Comparison of ENCODE assay signal across 18 mouse cellular contexts in genomic region chr2:151910498-151910897, GRCm38 (mm10). TPM values are rescaled to one million over a fixed set of nuclear protein-coding genes. Genes with fewer than 3 reads are reported as not detected.
A peak's percentile ranks its signal among the peaks of the same experiment; 100 is the strongest.
DNase-seq lines count a peak whose midpoint lies in the region; ATAC-seq lines count a peak whose summit lies in the region.
"Had no signal": no experiment of that assay in that cellular context is flagged by ENCODE, and none has a peak within 500 bp of the region (broad histone marks: within the 10 kb centered on the region; RNA-seq: fewer than 3 reads in every experiment).

No protein-coding gene starts in this region.

- H3K27me3 ChIP-seq in heart, embryonic 10.5 days (ENCODE audit: insufficient read depth, poor library complexity, severe bottlenecking): peaks cover 5% of the 10 kb centered on the region; the same call in 1 of the 2 replicates
- H3K27me3 ChIP-seq in midbrain, embryonic 10.5 days (ENCODE audit: low read depth, poor library complexity, severe bottlenecking): no peaks in the 10 kb centered on the region
- no peaks in the 10 kb centered on the region for H3K27me3 ChIP-seq in midbrain, embryonic 14.5 days (ENCODE audit: control insufficient read depth, insufficient read depth, low read length)
- no peaks in the 10 kb centered on the region for H3K27me3 ChIP-seq in embryonic facial prominence, embryonic 15.5 days
- no peaks in the 10 kb centered on the region for H3K27me3 ChIP-seq in stomach, embryonic 16.5 days (ENCODE audit: control insufficient read depth, insufficient read depth, low read length)
- H3K27me3 ChIP-seq: midbrain, embryonic 15.5 days had no signal

- no peak overlapping the region for H3K4me2 ChIP-seq in midbrain, embryonic 14.5 days (ENCODE audit: low read length)
- H3K4me2 ChIP-seq in embryonic facial prominence, embryonic 15.5 days (replicated peaks): no peak overlapping the region
- no peak overlapping the region for H3K4me2 ChIP-seq in stomach, embryonic 16.5 days (ENCODE audit: low read depth, low read length)
- H3K4me2 ChIP-seq: midbrain, embryonic 15.5 days had no signal

- peak overlapping the region; percentile 79 for H3K27ac ChIP-seq in heart, embryonic 10.5 days
- peak overlapping the region; percentile 4; the same call in 1 of the 2 replicates for H3K27ac ChIP-seq in midbrain, embryonic 10.5 days (replicated peaks)
- no peak overlapping the region for H3K27ac ChIP-seq in midbrain, embryonic 14.5 days (replicated peaks; ENCODE audit: low read depth, low read length)
- H3K27ac ChIP-seq in embryonic facial prominence, embryonic 15.5 days (replicated peaks): peak overlapping the region; percentile 44
- H3K27ac ChIP-seq in stomach, embryonic 16.5 days (ENCODE audit: low read length): peak overlapping the region; percentile 8; the same call in 1 of the 2 replicates
- H3K27ac ChIP-seq: layer of hippocampus, adult 2 months; left cerebral cortex, adult 2 months; liver, embryonic 14.5 days; midbrain, embryonic 15.5 days had no signal

- DNase-seq in heart, embryonic 10.5 days (ENCODE audit: low spot score): no peak
- no peak for DNase-seq in heart, postnatal 4 days
- no peak for DNase-seq in midbrain, embryonic 10.5 days (ENCODE audit: low spot score)
- DNase-seq in midbrain, embryonic 14.5 days: no peak
- DNase-seq in MN1 (ENCODE audit: low spot score): no peak
- DNase-seq: cerebellum, adult 11-12 months; lung, postnatal 4 days; spleen, adult 18-20 months; thymus, adult 2 months had no signal

- H3K9me3 ChIP-seq in heart, embryonic 10.5 days: no peaks in the 10 kb centered on the region
- no peaks in the 10 kb centered on the region for H3K9me3 ChIP-seq in midbrain, embryonic 10.5 days (replicated peaks)
- no peaks in the 10 kb centered on the region for H3K9me3 ChIP-seq in midbrain, embryonic 14.5 days (ENCODE audit: control insufficient read depth, low read length)
- no peaks in the 10 kb centered on the region for H3K9me3 ChIP-seq in embryonic facial prominence, embryonic 15.5 days (replicated peaks)
- H3K9me3 ChIP-seq in stomach, embryonic 16.5 days (replicated peaks; ENCODE audit: control insufficient read depth, low read length): no peaks in the 10 kb centered on the region
- H3K9me3 ChIP-seq: midbrain, embryonic 15.5 days had no signal

- no peak overlapping the region for H3K4me3 ChIP-seq in heart, embryonic 10.5 days
- no peak overlapping the region for H3K4me3 ChIP-seq in midbrain, embryonic 10.5 days
- no peak overlapping the region for H3K4me3 ChIP-seq in midbrain, embryonic 14.5 days (replicated peaks; ENCODE audit: low read depth, low read length)
- no peak overlapping the region for H3K4me3 ChIP-seq in embryonic facial prominence, embryonic 15.5 days (replicated peaks)
- H3K4me3 ChIP-seq in stomach, embryonic 16.5 days (replicated peaks; ENCODE audit: low read length): no peak overlapping the region
- H3K4me3 ChIP-seq: erythroblast, embryonic 14.5 days; layer of hippocampus, adult 2 months; left cerebral cortex, adult 2 months; midbrain, embryonic 15.5 days had no signal

- ATAC-seq in midbrain, embryonic 14.5 days (ENCODE audit: low FRiP score, low TSS enrichment): no peak
- ATAC-seq in embryonic facial prominence, embryonic 15.5 days (ENCODE audit: insufficient number of reproducible peaks, low FRiP score, low TSS enrichment, low read depth): 0 out of 2 replicates have a peak, but pooled peaks have one; percentile 25
- ATAC-seq in stomach, embryonic 16.5 days (ENCODE audit: insufficient read depth, low FRiP score): no peak; the same call in 1 of the 2 replicates
- ATAC-seq: CD4-positive, CD25-positive, alpha-beta regulatory T cell, adult 4 months; inflammation-experienced regulatory T-cells, adult 6 months; midbrain, embryonic 15.5 days had no signal

- WGBS in heart, embryonic 10.5 days: 43% methylated on average over 5 of the region's 5 CpGs
- 48% methylated on average over 5 of the region's 5 CpGs for WGBS in midbrain, embryonic 10.5 days
- 65% methylated on average over 5 of the region's 5 CpGs for WGBS in midbrain, embryonic 14.5 days
- WGBS in embryonic facial prominence, embryonic 15.5 days: 16% methylated on average over 5 of the region's 5 CpGs
- 45% methylated on average over 5 of the region's 5 CpGs for WGBS in stomach, embryonic 16.5 days

- peaks cover 16% of the 10 kb centered on the region for H3K4me1 ChIP-seq in heart, embryonic 10.5 days
- H3K4me1 ChIP-seq in midbrain, embryonic 10.5 days: peaks cover 14% of the 10 kb centered on the region
- no peaks in the 10 kb centered on the region for H3K4me1 ChIP-seq in midbrain, embryonic 14.5 days (ENCODE audit: control insufficient read depth, insufficient read depth, low read length)
- H3K4me1 ChIP-seq in embryonic facial prominence, embryonic 15.5 days: peaks cover 14% of the 10 kb centered on the region
- H3K4me1 ChIP-seq in stomach, embryonic 16.5 days (ENCODE audit: control insufficient read depth, insufficient read depth, low read length): peaks cover 5% of the 10 kb centered on the region
- H3K4me1 ChIP-seq: midbrain, embryonic 15.5 days had no signal

- no peak overlapping the region for H3K9ac ChIP-seq in midbrain, embryonic 14.5 days (replicated peaks; ENCODE audit: low read length)
- no peak overlapping the region for H3K9ac ChIP-seq in embryonic facial prominence, embryonic 15.5 days
- 0 out of 2 replicates have a peak overlapping the region, but pooled peaks have one; percentile 2 for H3K9ac ChIP-seq in stomach, embryonic 16.5 days (ENCODE audit: low read length)
- H3K9ac ChIP-seq: liver, embryonic 14.5 days; midbrain, embryonic 15.5 days had no signal

- no peaks in the 10 kb centered on the region for H3K36me3 ChIP-seq in heart, embryonic 10.5 days
- no peaks in the 10 kb centered on the region for H3K36me3 ChIP-seq in midbrain, embryonic 10.5 days
- no peaks in the 10 kb centered on the region for H3K36me3 ChIP-seq in midbrain, embryonic 14.5 days (ENCODE audit: control insufficient read depth, insufficient read depth, low read length)
- H3K36me3 ChIP-seq in embryonic facial prominence, embryonic 15.5 days: no peaks in the 10 kb centered on the region
- H3K36me3 ChIP-seq in stomach, embryonic 16.5 days (ENCODE audit: control insufficient read depth, insufficient read depth, low read length): no peaks in the 10 kb centered on the region
- H3K36me3 ChIP-seq: midbrain, embryonic 15.5 days had no signal

RNA-seq across cellular contexts. Expression of gene Angpt4, which starts 0.5 kb away (rescaled TPM):
- 0.48 and 1.1 TPM in 2 replicates for polyA plus RNA-seq in heart, embryonic 10.5 days (2016; fragmentation: Nextera tagmentation; extraction: Ambion mirVana)
- under 1 TPM; 0.14 to 0.18 TPM for total RNA-seq in heart, postnatal 4 days (2021)
- 0.06 and 0.32 TPM in 2 replicates for polyA plus RNA-seq in midbrain, embryonic 10.5 days (2016; fragmentation: Nextera tagmentation; extraction: Ambion mirVana)
- 0.17 TPM in 1 of 2 replicates, not detected in the other for polyA plus RNA-seq in midbrain, embryonic 14.5 days (2014; fragmentation: Nextera tagmentation; extraction: Ambion mirVana)
- 1.4 and 2.8 TPM in 2 replicates for polyA plus RNA-seq in embryonic facial prominence, embryonic 15.5 days (2015; fragmentation: Nextera tagmentation; extraction: Ambion mirVana)
- 0.46 and 0.81 TPM in 2 replicates for polyA plus RNA-seq in stomach, embryonic 16.5 days (2015; fragmentation: Nextera tagmentation; extraction: Ambion mirVana)
- total RNA-seq: left cerebral cortex, adult 2 months had no signal
- polyA plus RNA-seq: CD4-positive, CD25-positive, alpha-beta regulatory T cell, adult 4 months; erythroblast, embryonic 14.5 days; inflammation-experienced regulatory T-cells, adult 6 months had no signal
